Mouse (Mus musculus): Measurements from ENCODE around the gene Ccdc74a.

Gene Ccdc74a

GRCm38 (mm10) chr16:17641301-17641700 lies 5.0 kb upstream of the Ccdc74a start:
- DNase-seq (ENCODE audit: extremely low spot score): no peak

- no peak for DNase-seq (ENCODE audit: extremely low spot score)
Observed at GRCm38 (mm10) chr16:17642311-17642710, 4.0 kb upstream of the Ccdc74a start.

- DNase-seq (ENCODE audit: extremely low spot score): no peak
Observed at GRCm38 (mm10) chr16:17643437-17643990, 2.8 kb upstream of the Ccdc74a start.

- no peak for DNase-seq (ENCODE audit: extremely low spot score)
Observed at GRCm38 (mm10) chr16:17647156-17647555, 886 bp downstream of the Ccdc74a start.

GRCm38 (mm10) chr16:17647566-17648340 lies 1.5 kb downstream of the Ccdc74a start:
- DNase-seq (ENCODE audit: extremely low spot score): no peak

GRCm38 (mm10) chr16:17649925-17650605 lies 3.8 kb downstream of the Ccdc74a start:
- DNase-seq (ENCODE audit: extremely low spot score): no peak

GRCm38 (mm10) chr16:17650711-17651110 lies 4.4 kb downstream of the Ccdc74a start:
- DNase-seq (ENCODE audit: extremely low spot score): no peak

- no peak for DNase-seq (ENCODE audit: extremely low spot score)
Observed at GRCm38 (mm10) chr16:17652607-17653006, 6.3 kb downstream of the Ccdc74a start.

- no peak for DNase-seq (ENCODE audit: extremely low spot score)
Observed at GRCm38 (mm10) chr16:17653601-17654000, 7.3 kb downstream of the Ccdc74a start.

GRCm38 (mm10) chr16:17654188-17654795 lies 8.0 kb downstream of the Ccdc74a start:
- no peak for DNase-seq (ENCODE audit: extremely low spot score)

GRCm38 (mm10) chr16:17656212-17656871 lies 10.1 kb downstream of the Ccdc74a start:
- DNase-seq (ENCODE audit: extremely low spot score): no peak

- no peak for DNase-seq (ENCODE audit: extremely low spot score)
Observed at GRCm38 (mm10) chr16:17665568-17665967, 19.3 kb downstream of the Ccdc74a start.

GRCm38 (mm10) chr16:17669886-17670285 lies 23.6 kb downstream of the Ccdc74a start:
- no peak for DNase-seq (ENCODE audit: extremely low spot score)

GRCm38 (mm10) chr16:17694860-17695259 lies 48.6 kb downstream of the Ccdc74a start:
- DNase-seq (ENCODE audit: extremely low spot score): no peak
